Mouse (Mus musculus) right cerebral cortex, postnatal 4 days (tissue): ENCODE data around the gene Fbll1.
"Not testable (repeated sequence)": the region's sequence is repeated elsewhere in the genome, so short reads cannot be mapped to it uniquely, and the experiment has no call there.

Experiments used
- DNase-seq: peaks from one replicate; pipeline ENCODE4 v3.0.0-alpha.2; 2022

Fbll1 gene

DNA sequence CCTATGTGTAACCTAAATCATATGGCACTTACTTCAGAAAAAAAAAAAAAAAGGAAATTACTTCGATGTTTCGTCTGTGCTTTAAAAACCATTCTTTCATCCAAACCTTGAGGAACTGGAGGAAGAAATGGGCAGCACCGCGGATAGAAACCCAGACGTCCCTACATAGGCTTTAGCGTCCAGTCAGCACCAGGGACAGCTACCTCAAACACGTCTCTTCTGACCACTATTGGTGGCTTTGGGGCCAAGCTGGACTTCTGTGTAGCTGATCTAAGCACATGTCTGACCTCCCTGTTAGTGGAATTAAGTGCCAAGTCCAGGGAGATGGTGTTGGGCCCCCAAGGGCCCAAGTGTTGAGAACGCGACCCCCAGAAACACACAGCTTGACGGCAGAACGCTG is at the start of gene Fbll1:
TSS of gene Fbll1 (minus strand) at position 11 of the 400 bp plus-strand sequence.
- DNase-seq, result peak; percentile 29

DNA sequence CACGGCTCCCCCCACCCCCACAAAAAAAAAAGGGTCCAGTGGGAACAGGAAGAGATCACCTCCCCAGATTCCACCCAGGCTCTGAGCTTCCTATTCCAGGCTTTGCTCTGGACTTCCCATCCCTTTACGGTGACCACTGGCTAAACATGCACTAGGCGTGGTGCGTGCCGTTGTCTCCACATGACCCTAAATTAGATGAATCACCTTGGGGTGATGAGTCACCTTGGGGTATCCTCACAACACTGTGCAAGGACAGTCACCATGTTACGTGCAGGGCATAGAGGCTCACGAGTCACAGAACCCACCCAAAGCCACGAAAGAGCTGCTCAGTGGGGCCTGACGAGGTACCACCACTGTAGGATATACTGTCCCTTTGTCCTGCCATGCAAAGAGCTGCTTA is 45.6 kb upstream of the Fbll1 start:
- DNase-seq, result no peak

DNA sequence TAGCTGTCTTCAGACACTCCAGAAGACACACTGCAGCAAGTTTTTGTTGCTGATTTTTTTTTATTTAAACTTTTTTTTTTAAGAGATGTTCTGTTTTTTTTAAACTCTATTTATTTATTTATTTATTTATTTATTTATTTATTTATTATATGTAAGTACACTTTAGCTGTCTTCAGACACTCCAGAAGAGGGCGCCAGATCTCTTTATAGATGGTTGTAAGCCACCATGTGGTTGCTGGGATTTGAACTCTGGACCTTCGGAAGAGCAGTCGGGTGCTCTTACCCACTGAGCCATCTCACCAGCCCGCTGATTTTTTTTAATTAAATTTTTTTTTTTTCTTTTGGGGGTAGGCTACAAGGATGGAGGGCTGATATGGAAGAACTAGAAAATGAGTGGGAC is 43.9 kb upstream of the Fbll1 start:
- not testable (repeated sequence) for DNase-seq

DNA sequence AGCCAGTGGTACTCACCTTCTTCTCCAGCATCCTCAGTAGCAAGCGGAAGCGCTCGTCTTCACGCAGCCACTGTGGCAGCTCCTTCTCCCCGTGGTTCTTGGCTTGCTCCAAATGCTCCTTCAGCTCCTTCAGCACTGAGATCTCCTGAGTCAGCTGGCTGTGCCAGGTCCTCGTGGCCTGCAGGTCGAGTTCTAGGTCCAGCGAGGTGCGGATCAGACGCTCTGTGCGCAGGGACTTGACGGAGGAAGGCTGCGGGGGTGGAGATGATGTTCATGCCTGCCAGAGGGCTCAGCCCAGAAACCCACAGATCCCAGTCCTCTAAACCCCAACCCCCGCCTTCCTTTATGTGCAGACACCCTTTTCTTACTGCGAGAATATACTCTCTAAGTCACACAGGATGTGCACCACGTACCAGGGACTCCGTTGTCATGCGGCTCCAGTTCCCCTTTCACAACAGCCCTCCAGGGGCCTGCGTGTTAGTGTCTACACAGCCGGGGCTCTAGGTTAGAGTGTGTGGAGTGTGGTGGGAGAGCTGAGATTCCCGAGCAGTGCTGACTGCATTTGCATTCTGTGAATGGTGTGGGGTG is 43.1 kb upstream of the Fbll1 start:
- DNase-seq, result no peak

DNA sequence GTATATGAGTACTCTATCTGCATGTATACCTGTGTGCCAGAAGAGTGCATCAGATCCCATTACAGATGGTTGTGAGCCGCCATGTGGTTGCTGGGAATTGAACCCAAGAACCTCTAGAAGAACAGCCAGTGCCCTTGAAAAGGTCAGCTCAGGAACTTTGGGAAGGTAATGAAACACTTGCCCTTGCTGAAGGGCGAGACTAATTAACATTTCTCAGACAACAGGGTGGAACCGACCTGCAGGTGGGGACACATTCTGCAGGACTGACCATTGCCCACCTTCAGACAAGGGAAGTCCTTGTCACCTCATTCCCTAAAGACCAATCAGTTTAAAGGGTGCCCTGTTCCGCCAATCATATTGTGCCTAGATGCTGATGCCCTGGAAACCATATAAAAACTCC is 42.1 kb upstream of the Fbll1 start:
- not testable (repeated sequence) for DNase-seq

DNA sequence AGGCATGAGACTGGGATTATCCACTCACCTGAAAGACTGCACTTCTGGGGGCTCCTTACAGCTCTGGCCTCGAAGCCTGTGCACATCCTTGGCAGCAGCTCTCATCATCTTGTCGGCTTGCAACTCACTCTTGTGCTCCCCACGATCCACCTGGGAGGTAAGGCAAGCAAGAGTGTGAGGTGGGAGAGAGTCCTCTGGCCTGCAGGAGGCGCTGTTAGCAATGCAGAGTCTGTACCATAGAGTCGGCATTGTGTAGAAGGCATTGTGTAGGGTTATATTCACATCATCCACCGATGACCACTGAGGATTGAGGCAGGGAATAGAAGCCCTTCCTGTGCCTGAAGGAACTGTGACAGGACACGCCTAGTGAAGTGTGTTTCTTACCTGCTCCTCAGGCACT is 41.6 kb upstream of the Fbll1 start:
- peak; percentile 33 for DNase-seq

DNA sequence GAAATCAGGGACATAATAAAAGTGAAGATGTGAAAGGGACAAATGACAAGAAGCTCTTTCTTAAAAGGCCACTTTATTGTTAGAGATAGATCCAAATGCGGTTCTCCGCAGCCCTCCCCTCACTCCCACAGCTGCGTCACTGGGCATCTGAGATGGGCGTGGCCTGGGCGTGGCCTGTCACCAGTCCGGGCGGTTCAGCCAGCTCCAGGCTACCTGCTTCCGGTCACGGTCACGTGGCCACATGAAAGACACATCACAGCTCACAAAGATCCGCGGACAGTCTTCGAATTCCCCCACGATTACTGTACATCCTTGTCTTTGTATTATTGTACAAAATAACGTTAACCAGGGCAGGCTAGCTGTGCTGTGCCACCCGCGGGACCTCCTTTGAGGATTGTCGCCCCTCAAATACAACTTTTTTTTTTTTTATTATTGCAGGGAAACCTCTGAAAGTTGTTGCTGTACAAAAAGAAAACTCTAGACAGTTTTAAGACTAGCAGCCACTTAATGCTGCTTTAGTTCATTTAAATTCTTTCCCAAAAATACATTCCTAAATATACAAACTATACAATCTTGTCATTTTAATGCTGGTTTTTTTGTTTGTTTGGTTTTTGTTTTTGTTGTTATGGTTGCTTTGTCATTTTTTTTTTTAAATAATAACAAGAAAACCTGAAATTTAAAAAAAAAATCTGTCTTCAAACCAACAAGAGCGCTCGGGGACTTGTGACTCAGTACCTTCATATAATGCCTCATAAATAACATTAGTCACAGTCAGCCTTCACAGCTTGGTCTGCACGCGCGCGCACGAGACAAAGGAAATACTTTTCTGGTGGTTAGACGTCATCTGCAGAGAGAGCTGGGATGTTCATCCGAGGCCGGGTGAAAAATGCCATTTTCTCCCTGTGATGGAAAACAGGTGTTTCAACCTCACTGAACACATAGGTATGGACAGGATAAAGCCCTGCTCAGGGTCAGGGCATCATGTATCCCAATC is 40.0 kb upstream of the Fbll1 start:
- DNase-seq, result peak; percentile 51

DNA sequence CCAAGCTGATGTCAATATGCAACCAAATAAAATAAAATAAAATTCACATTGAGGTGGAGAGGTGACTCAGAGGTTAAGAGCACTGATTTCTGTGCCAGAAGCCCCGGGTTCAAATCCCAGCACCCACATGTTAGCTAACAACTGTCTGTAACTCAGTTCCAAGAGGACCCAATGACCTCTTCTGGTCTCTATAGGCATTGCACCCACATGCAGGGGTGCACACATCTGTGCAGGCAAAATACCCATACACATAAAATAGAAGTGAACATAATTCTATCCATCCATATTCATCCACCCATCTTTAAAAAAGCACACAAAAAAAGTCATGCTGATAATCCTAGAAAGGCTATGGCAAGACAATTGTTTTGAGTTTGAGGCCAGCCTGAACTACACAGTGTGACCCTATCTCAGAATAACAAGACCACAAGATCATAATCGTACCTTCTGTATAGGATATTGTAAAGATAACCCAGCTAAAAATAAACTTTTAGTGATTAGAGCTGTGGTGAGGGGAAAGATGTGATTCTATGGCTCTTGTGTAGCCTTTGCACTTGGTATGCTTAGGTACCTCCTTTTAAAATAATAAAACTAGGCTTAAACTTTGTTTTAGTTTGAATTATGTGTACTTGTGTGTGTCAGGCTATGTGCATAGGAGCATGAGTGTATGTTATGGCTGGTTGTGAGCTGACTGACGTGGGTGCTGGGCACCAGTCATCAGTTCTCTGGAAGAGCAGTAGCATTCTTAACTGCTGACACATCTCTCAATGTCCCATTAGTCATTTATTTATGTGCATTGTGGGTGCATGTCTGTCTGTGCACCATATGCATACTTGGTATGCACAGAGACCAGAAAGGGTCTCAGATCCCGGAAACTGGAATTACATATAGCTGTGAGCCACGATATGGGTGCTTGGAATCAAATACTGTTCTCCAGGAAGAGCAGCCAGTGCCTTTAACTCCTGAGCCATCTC is 38.8 kb upstream of the Fbll1 start:
- DNase-seq, result no peak

DNA sequence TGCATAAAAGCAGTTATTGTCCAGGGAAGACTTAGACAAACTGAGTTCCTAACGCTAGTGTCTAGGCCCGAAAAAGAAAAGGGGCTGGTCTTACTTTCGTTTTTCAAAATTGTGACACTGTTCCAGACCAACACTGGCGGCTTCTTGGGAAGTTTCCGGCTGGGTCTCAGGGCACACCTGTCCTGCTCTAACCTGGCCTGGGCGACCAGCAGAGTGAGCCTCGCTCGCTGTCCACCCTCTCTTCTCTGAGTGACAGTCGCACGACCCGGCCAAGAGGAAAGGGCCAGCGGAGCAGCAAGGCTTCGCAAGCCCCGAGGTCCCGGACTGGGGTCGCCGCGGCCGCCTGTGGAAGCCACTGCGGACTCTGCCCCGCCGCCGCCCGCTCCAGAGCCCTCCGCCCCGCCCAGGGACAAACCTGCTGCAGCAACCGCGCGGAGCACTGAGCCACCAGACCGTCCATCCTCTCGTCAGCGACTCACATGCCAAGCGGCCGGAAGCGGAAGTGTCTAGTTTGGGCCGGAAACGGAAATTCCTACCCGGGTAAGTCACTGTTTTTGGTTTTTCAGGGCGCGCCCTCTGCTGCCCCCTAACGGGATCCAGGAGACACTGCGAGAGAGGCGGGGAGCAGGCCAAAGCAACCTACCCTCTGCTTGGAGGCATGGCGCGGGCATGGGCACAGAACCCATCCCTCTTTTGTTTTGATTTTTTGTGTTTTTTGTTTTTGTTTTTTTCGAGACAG is 35.5 kb upstream of the Fbll1 start, which contains the start of gene Rars:
TSS of gene Rars (minus strand) at position 485 of the 739 bp plus-strand sequence.
- DNase-seq, result peak; percentile 91

DNA sequence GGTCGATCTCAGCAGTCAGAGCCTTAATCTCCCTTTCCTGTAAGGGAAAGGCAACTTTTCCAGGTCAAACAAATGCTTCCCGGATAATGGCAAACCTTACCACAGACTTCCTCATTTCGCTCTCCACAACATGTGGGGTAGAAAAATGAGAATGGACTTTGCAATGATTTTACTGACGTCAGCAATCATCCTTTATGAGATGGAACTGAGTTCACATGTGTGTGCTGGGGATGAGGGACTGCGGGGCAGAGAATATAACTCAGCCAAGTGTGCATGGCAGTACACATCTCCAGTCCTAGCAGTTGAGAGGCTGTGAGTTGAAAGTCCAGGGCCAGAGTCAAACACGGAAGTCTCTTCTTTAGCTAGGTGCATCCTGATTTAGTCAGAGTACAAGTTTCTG is 34.6 kb upstream of the Fbll1 start:
- no peak for DNase-seq

DNA sequence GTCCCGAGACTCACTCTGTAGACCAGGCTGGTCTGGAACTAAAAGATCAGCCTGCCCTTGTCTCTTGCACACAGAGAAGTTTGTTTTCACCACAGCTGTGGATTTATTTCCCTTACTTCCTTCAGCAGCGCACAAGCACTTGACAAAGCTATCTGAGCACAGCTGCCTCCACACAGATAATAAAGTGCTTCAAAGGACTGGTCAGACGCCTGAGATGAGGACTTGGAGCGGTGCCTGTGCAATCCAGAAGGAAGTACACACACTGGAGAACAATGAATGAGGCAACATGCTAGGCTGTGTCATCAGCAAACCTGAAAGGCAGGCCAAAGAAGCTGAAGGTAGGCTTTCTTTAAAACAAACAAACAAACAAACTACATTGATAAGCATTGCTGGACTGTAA is 33.5 kb upstream of the Fbll1 start:
- no peak for DNase-seq

DNA sequence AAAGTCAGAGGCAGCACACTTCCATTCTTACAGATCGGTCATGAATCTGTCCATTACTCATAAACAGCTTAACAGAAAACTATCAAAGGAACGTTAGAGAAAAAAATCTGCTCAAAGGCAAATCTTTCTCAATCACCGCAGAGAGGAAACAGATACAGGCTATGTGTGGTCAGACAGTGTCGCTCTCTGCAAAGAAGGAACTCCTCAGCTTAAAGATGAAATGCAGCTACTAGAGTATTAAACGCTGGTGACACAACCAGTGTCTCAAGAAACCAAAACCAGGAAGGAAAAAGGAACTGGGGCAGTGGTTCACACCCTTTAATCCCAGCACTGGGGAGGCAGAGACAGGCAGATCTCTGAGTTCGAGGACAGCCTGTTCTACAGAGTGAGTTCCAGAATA is 29.0 kb upstream of the Fbll1 start:
- DNase-seq, result no peak

DNA sequence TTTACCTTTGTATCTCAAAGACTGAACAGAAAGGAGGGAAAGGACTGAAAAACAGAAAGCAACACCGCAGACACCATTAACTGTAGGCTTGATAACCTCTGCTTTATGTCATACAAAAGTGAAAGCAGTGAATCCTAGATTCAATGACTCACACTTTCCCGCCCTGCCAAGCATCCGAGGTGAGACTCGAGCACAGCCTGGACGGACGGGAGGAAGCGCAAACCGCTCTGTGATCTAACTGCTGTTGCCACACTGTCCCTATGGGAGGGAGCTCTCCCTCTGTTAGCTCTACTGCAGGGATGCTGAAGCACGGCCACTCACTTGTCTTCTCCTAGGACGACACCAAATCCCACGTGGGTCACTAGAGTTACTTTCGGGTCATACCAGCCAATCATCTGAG is 17.6 kb upstream of the Fbll1 start:
- no peak for DNase-seq

DNA sequence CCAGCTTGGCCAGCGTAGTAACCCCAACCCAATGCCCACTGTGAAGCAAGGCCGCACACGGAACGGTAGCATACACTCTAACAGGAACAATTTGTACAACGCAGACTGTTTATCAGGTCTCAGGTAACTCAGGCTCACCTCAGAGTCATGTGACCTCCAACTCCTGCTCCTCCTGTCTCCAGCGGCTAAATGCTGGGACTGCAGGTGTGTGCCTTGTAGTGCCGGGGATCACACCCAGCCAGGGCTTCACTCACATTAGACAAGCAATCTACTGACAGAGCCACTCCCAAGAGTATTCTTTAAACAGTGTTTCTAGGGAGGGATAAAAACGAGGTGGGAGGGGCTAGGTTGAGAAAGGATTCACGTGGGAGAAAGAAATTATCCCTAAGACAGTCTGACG is 12.8 kb upstream of the Fbll1 start:
- DNase-seq, result no peak

DNA sequence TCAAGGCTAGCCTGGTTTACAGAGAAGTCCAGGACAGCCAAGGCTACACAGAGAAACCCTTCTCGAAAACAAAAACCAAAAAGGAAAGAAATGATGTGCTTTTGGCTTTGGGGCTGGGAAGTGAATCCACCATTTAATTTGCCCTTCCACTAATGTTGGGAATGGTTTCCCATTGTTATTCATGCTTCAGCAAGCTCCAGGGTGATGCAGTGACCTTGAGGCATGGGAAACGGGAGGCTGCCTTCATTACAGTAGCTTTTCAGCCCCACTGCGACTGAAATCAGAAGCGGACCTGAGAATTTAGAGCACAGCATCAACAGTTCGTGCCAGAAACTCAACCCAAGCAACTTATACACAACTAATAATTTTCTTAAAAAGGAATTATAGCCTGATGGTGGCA is 2.6 kb upstream of the Fbll1 start:
- DNase-seq, result no peak

DNA sequence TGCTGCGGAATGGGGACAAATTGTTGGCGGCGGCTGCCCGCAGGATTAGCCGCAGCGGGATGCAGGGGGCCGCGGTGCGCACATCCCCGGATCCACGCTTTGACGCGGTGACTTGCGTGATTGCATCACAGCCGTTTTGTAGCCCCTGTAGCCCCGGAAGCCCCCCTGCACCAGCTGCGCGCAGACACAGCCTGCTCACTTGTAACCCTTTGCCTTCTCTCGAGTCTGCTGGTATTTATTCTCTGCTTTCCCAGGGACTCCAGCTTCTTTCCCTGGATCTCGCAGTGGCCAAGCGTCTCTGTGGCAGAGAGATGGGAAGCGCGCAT is 226 bp downstream of the Fbll1 start:
- peak; percentile 79 for DNase-seq

DNA sequence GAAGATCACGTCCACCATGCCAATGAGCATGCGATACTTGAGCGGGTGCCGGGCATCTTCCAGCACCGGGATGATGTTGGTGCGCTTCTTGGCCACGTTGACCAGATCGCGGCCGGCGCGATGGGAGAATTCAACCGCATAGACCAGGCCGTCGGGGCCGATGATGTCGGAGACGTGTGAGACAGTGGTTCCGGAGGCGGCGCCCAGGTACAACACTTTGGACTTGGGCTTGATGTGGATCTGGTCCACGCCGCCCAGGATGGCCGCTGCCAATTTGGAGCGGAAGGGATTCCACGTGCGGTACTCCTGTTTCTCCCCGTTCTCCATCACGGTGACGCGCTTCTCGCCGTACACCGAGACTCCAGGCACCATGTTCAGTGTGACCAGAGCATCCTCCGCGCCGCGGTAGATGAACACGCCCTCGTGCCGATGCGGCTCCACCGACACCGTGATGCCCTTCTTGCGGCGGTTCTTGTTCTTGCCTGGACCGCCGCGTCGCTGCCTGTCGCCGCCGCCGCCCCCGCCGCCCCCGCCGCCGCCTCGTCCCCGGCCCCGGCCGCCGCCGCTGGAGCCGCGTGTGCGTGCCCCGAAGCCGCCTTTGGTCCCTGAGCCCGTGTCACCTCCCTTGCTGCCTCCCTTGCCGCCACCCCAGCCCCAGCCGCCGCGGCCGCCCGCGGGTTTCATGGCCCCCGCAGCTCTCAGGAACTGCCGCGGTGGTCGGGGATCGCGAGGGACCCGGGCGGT is 761 bp downstream of the Fbll1 start:
- peak; percentile 40 for DNase-seq

DNA sequence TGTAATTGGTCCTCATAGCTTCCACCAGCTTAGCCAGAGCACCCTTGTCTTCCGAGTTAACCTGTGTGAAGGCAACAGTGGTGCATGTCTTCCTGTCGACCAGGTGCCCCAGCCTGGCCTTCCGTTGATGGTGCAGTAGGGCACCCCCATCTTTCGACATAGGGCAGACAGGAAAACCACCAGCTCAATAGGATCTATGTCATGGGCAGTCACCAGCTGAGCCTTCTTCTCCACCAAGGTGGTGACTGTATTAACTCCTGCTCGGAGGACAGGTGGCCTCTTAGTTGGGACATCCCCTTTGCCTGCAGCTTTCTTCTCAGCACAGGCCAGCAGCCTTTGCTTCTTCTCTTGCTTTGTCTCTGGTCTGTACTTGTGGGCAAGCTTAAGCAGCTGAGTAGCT is 5.9 kb downstream of the Fbll1 start:
- DNase-seq, result not testable (repeated sequence)

DNA sequence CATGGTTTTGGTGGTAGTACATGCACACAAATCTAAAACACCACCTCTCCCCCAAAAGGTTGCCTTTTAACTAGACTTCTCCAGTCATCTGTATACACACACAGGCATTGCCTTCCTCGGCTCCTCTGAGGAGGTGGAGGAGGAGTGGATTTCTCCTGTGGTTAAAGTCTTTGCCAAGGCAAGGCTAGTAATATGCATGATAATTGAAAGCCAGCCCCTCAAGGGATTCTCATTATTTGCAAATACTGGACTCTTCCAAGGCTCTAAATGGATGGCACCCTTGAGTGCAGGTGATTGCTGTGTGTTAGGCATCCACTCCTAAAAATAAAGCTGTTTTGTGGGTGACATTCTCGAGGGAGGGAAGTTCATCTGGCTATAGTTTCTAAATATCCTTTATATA is 10.2 kb downstream of the Fbll1 start:
- DNase-seq, result no peak

DNA sequence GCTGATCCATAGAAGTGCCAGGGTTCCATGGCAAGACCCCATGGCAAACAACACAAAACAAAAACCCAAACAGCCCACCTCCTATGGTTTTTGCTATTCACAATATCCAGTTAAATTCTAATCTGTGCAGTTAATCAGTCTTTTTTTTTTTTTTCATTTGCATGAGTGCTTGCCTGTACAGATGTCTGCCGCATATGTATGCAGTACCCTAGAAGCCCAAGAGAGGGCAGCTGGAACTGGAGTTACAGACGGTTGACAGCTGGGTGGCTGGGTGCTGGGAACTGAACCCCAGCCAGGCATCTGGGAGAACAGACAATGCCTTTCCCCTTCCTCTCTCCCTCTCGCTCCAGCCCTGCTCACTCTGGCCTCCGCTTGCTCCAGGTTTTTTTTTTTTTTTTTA is 14.1 kb downstream of the Fbll1 start:
- DNase-seq, result no peak

DNA sequence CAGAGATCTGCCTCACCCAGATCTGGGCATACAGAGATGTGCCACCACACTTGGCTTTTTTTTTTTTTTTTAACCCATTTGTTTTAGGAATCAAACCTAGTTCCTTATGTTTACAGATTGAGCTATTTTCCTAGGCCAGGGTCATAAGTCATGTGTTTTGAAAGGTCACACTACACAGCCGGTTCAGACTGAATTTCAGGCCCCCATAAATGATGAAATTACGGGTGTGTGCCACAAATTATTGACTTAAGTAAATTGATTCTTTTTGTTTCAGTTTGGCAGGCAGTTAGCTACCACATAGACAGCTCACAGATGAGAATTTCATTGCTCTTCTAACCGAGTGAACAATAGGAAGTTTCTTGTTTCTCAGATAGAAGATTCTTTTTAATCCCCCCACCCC is 14.7 kb downstream of the Fbll1 start:
- no peak for DNase-seq

DNA sequence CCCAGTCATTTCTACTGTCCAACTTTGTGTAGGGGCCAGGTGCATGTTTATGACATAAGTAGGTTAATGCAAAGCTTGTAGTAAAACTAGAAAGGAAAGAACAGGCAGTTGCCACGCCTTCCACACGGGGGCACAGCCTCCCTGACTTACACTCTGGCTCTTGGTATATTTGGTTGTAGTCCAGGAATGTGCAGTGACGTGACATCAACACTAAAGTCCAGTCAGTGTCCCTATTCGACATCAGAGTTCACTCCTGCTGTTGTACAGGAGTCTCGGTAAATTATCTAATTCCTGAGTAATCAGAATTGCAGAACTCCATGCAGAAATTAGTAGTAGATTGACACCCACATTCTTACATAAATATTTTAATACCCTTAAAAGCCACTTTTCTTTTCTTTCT is 15.6 kb downstream of the Fbll1 start:
- no peak for DNase-seq
